Comparison of ENCODE assay signal across 8 mouse cellular contexts in genomic region chr6:120837152-120837530, GRCm38 (mm10). TPM values are rescaled to one million over a fixed set of nuclear protein-coding genes. Genes with fewer than 3 reads are reported as not detected.
DNase-seq lines count a peak whose midpoint lies in the region; ATAC-seq and TF ChIP-seq lines count a peak whose summit lies in the region.

No protein-coding gene starts in this region.

- peaks cover 1% of the 10 kb centered on the region; the same call in 1 of the 2 replicates for H3K79me2 ChIP-seq in heart, adult 2 months (replicated peaks; ENCODE audit: control insufficient read depth, insufficient read depth, low read length)
- H3K79me2 ChIP-seq in C2C12 (ENCODE audit: control insufficient read depth, insufficient read depth): peaks cover 59% of the 10 kb centered on the region

- H3K4me1 ChIP-seq in heart, adult 2 months (ENCODE audit: control insufficient read depth, insufficient read depth, low read length): peaks cover 3% of the 10 kb centered on the region; the same call in 1 of the 2 replicates
- peaks cover 13% of the 10 kb centered on the region for H3K4me1 ChIP-seq in forebrain, embryonic 16.5 days (replicated peaks; ENCODE audit: control insufficient read depth, insufficient read depth, low read length)
- peaks cover 43% of the 10 kb centered on the region for H3K4me1 ChIP-seq in liver, embryonic 16.5 days (ENCODE audit: control insufficient read depth, low read depth, low read length)

- no peak for TF ChIP-seq EP300 in heart, adult 2 months (IDR thresholded peaks at IDR 0.05; ENCODE audit: insufficient read depth, low read depth, low read length)

- H3K27ac ChIP-seq in heart, adult 2 months: peak overlapping the region; percentile 99; the same call in 1 of the 2 replicates
- H3K27ac ChIP-seq in forebrain, embryonic 16.5 days (ENCODE audit: low read length): no peak overlapping the region
- peak overlapping the region; percentile 99 for H3K27ac ChIP-seq in liver, embryonic 16.5 days (ENCODE audit: low read length)

- no peaks in the 10 kb centered on the region for H3K9me3 ChIP-seq in forebrain, embryonic 16.5 days (ENCODE audit: control insufficient read depth, low read length)
- no peaks in the 10 kb centered on the region for H3K9me3 ChIP-seq in liver, embryonic 16.5 days (replicated peaks; ENCODE audit: control insufficient read depth, low read length)

- no peak for TF ChIP-seq POLR2A in heart, adult 2 months (IDR thresholded peaks at IDR 0.05; ENCODE audit: insufficient read depth, low read depth, low read length)

- no peaks in the 10 kb centered on the region; the same call in 1 of the 2 replicates for H3K36me3 ChIP-seq in heart, adult 2 months (ENCODE audit: control insufficient read depth, insufficient read depth, low read length)
- no peaks in the 10 kb centered on the region for H3K36me3 ChIP-seq in C2C12 (ENCODE audit: control insufficient read depth, insufficient read depth)
- H3K36me3 ChIP-seq in forebrain, embryonic 16.5 days (ENCODE audit: control insufficient read depth, insufficient read depth): no peaks in the 10 kb centered on the region
- H3K36me3 ChIP-seq in liver, embryonic 16.5 days (ENCODE audit: control insufficient read depth, insufficient read depth): peaks cover 6% of the 10 kb centered on the region; the same call in 1 of the 2 replicates

- H3ac ChIP-seq in C2C12 (ENCODE audit: control insufficient read depth, insufficient read length, low read depth): no peak overlapping the region

- ATAC-seq in forebrain, embryonic 16.5 days: no peak
- ATAC-seq in liver, embryonic 16.5 days (ENCODE audit: low read depth): no peak

- intact Hi-C loops in heart, adult 2 months (cut with DNase I): no loop called here

- TF ChIP-seq CTCF in heart, adult 2 months (IDR thresholded peaks at IDR 0.05): no peak
- no peak for TF ChIP-seq CTCF in C2C12 (IDR thresholded peaks at IDR 0.05; ENCODE audit: control insufficient read depth, insufficient read depth, insufficient read length)

- no peaks in the 10 kb centered on the region for H3K27me3 ChIP-seq in heart, adult 2 months (ENCODE audit: control insufficient read depth, insufficient read depth, low read length)
- no peaks in the 10 kb centered on the region for H3K27me3 ChIP-seq in C2C12 (ENCODE audit: control insufficient read depth, insufficient read depth, insufficient read length)
- no peaks in the 10 kb centered on the region for H3K27me3 ChIP-seq in forebrain, embryonic 16.5 days (replicated peaks; ENCODE audit: control insufficient read depth, insufficient read depth, low read length)
- no peaks in the 10 kb centered on the region for H3K27me3 ChIP-seq in liver, embryonic 16.5 days (ENCODE audit: control insufficient read depth, insufficient read depth, low read depth, low read length)

- peak overlapping the region; percentile 98 for H3K4me3 ChIP-seq in heart, adult 2 months
- H3K4me3 ChIP-seq in C2C12 (ENCODE audit: insufficient read depth, poor library complexity, severe bottlenecking): peak overlapping the region; percentile 95
- H3K4me3 ChIP-seq in forebrain, embryonic 16.5 days (replicated peaks; ENCODE audit: low read length): peak overlapping the region; percentile 88
- peak overlapping the region; percentile 94 for H3K4me3 ChIP-seq in liver, embryonic 16.5 days (ENCODE audit: low read depth, low read length)

- H3K79me3 ChIP-seq in C2C12 (ENCODE audit: low read depth): peaks cover 38% of the 10 kb centered on the region

- peak overlapping the region; percentile 70 for H3K4me2 ChIP-seq in forebrain, embryonic 16.5 days (ENCODE audit: low read length)
- H3K4me2 ChIP-seq in liver, embryonic 16.5 days (ENCODE audit: low read depth, low read length): peak overlapping the region; percentile 85

- 62% methylated on average over 1 of the region's 1 CpGs for WGBS in heart, adult 2 months
- 82% methylated on average over 1 of the region's 1 CpGs for WGBS in forebrain, embryonic 16.5 days
- 50% methylated on average over 1 of the region's 1 CpGs for WGBS in liver, embryonic 16.5 days (ENCODE audit: insufficient replicate concordance)

- H3K9ac ChIP-seq in heart, adult 2 months (ENCODE audit: low read depth, low read length): no peak overlapping the region; the same call in 1 of the 2 replicates
- H3K9ac ChIP-seq in forebrain, embryonic 16.5 days (replicated peaks; ENCODE audit: low read depth, low read length): no peak overlapping the region; the same call in 1 of the 2 replicates
- H3K9ac ChIP-seq in liver, embryonic 16.5 days (ENCODE audit: low read depth, low read length): peak overlapping the region; percentile 99

- no peak for DNase-seq in heart, adult 2 months
- no peak for DNase-seq in heart, adult 8-10 months (ENCODE audit: low spot score)
- DNase-seq in spleen, postnatal 14 days (ENCODE audit: low spot score in 2 of 2): no peak
- DNase-seq in T-cell, adult 2 months (ENCODE audit: low spot score): no peak
- no peak for DNase-seq in adrenal gland, postnatal 14 days

TF ChIP-seq in C2C12, 6 proteins besides CTCF, POLR2A, EP300 and RAD21:
- TF ChIP-seq MYOG (IDR thresholded peaks at IDR 0.05; ENCODE audit: control insufficient read depth, extremely low read depth, insufficient read length) (no peak), MAX (IDR thresholded peaks at IDR 0.05) (no peak), FOSL1 (IDR thresholded peaks at IDR 0.05; ENCODE audit: insufficient read depth, low read length, poor library complexity, severe bottlenecking) (no peak), CEBPB (IDR thresholded peaks at IDR 0.05; ENCODE audit: low read depth) (no peak), USF1 (IDR thresholded peaks at IDR 0.05; ENCODE audit: low read depth) (no peak), MYOD1 (IDR thresholded peaks at IDR 0.05; ENCODE audit: control insufficient read depth, insufficient read length, low read depth) (no peak)

RNA-seq across cellular contexts. Expression of gene Bcl2l13, which starts 1.1 kb away (rescaled TPM):
- total RNA-seq in heart, adult 2 months (2021): 10 to 100 TPM; 72.5 to 84.8 TPM
- polyA plus RNA-seq in heart, adult 2 months (2012; rRNA removed): 36.2 and 49.7 TPM in 2 replicates
- 10 to 100 TPM; 73.8 to 84.5 (median 80.6) TPM for total RNA-seq in heart, adult 8-10 months (2022)
- polyA plus RNA-seq in C2C12 (2012; fragmentation: generic; extraction: Trizol): 24.6 TPM
- 32.8 and 35.2 TPM in 2 replicates for polyA plus RNA-seq in forebrain, embryonic 16.5 days (2015; fragmentation: Nextera tagmentation; extraction: Ambion mirVana)
- 34.7 and 35.7 TPM in 2 replicates for polyA plus RNA-seq in liver, embryonic 16.5 days (2015; fragmentation: Nextera tagmentation; extraction: Ambion mirVana)
- 77.2 and 88.2 TPM in 2 replicates for total RNA-seq in adrenal gland, postnatal 14 days (2021)

RNA-seq across cellular contexts. Expression of gene Atp6v1e1, which starts 14.5 kb away (rescaled TPM):
- 100 to 1,000 TPM; 142 to 165 TPM for total RNA-seq in heart, adult 2 months (2021)
- polyA plus RNA-seq in heart, adult 2 months (2012; rRNA removed): 145 and 161 TPM in 2 replicates
- 100 to 1,000 TPM; 170 to 181 (median 173) TPM for total RNA-seq in heart, adult 8-10 months (2022)
- polyA plus RNA-seq in C2C12 (2012; fragmentation: generic; extraction: Trizol): 90.1 TPM
- polyA plus RNA-seq in forebrain, embryonic 16.5 days (2015; fragmentation: Nextera tagmentation; extraction: Ambion mirVana): 240 and 248 TPM in 2 replicates
- 171 and 172 TPM in 2 replicates for polyA plus RNA-seq in liver, embryonic 16.5 days (2015; fragmentation: Nextera tagmentation; extraction: Ambion mirVana)
- total RNA-seq in adrenal gland, postnatal 14 days (2021): 267 and 275 TPM in 2 replicates
